ENCODE assay signal across 9 mouse cellular contexts in genomic region chr9:95750037-95750511, GRCm38 (mm10). TPM values are rescaled to one million over a fixed set of nuclear protein-coding genes. Genes with fewer than 3 reads are reported as not detected.
DNase-seq lines count a peak whose midpoint lies in the region; ATAC-seq and TF ChIP-seq lines count a peak whose summit lies in the region.
"Had no signal": no experiment of that assay in that cellular context is flagged by ENCODE, and none has a peak within 500 bp of the region (broad histone marks: within the 10 kb centered on the region; RNA-seq: fewer than 3 reads in every experiment).

TSS of gene Trpc1 (minus strand) at chr9:95750375.

- H3K27me3 ChIP-seq in heart, embryonic 11.5 days (ENCODE audit: control insufficient read depth, insufficient read depth, low read length) = peaks cover 9% of the 10 kb centered on the region
- peaks cover 11% of the 10 kb centered on the region for H3K27me3 ChIP-seq in kidney, embryonic 16.5 days (ENCODE audit: insufficient read depth, low read length)
- H3K27me3 ChIP-seq in liver, embryonic 11.5 days (replicated peaks; ENCODE audit: control insufficient read depth, insufficient read depth, low read length) = peaks cover 16% of the 10 kb centered on the region
- H3K27me3 ChIP-seq in stomach, embryonic 15.5 days (replicated peaks) = peaks cover 6% of the 10 kb centered on the region; the same call in 1 of the 2 replicates

- peak within 1 kb of the TSS; percentile 92 for H3K4me3 ChIP-seq in heart, embryonic 11.5 days (ENCODE audit: low read depth, low read length)
- H3K4me3 ChIP-seq in kidney, embryonic 16.5 days (ENCODE audit: low read length) = peak within 1 kb of the TSS; percentile 85
- peak within 1 kb of the TSS; percentile 81 for H3K4me3 ChIP-seq in liver, embryonic 11.5 days (ENCODE audit: low read depth, low read length)
- H3K4me3 ChIP-seq in stomach, embryonic 15.5 days (replicated peaks) = peak within 1 kb of the TSS; percentile 79

- peak; percentile 92 for ATAC-seq in erythroblast, adult 5-6 weeks (replicated peaks; ENCODE audit: low FRiP score, poor library complexity, severe bottlenecking)
- ATAC-seq in heart, embryonic 11.5 days (replicated peaks; ENCODE audit: insufficient number of reproducible peaks, low FRiP score, low TSS enrichment) = peak; percentile 97
- ATAC-seq in kidney, embryonic 16.5 days (ENCODE audit: low FRiP score, low TSS enrichment) = peak; percentile 98
- ATAC-seq in liver, embryonic 11.5 days (replicated peaks; ENCODE audit: low FRiP score) = peak; percentile 98
- ATAC-seq in stomach, embryonic 15.5 days (ENCODE audit: insufficient read depth, low FRiP score, low read depth) = peak; percentile 97

- peak within 1 kb of the TSS; percentile 82 for H3K9ac ChIP-seq in heart, embryonic 11.5 days (ENCODE audit: low read depth, low read length)
- peak within 1 kb of the TSS; percentile 86 for H3K9ac ChIP-seq in kidney, embryonic 16.5 days (replicated peaks; ENCODE audit: low read length)
- H3K9ac ChIP-seq in liver, embryonic 11.5 days (ENCODE audit: low read depth, low read length) = peak within 1 kb of the TSS; percentile 71
- H3K9ac ChIP-seq in stomach, embryonic 15.5 days = peak within 1 kb of the TSS; percentile 74

- peaks cover 4% of the 10 kb centered on the region; the same call in 1 of the 2 replicates for H3K4me1 ChIP-seq in heart, embryonic 11.5 days (ENCODE audit: control insufficient read depth, insufficient read depth, low read length)
- H3K4me1 ChIP-seq in kidney, embryonic 16.5 days (ENCODE audit: insufficient read depth, low read length) = peaks cover 11% of the 10 kb centered on the region
- peaks cover 4% of the 10 kb centered on the region; the same call in 1 of the 2 replicates for H3K4me1 ChIP-seq in liver, embryonic 11.5 days (replicated peaks; ENCODE audit: control insufficient read depth, insufficient read depth, low read length)
- H3K4me1 ChIP-seq in stomach, embryonic 15.5 days = peaks cover 7% of the 10 kb centered on the region; the same call in 1 of the 2 replicates

- H3K4me2 ChIP-seq in heart, embryonic 11.5 days = peak within 1 kb of the TSS; percentile 91
- H3K4me2 ChIP-seq in kidney, embryonic 16.5 days (replicated peaks; ENCODE audit: low read depth, low read length) = peak within 1 kb of the TSS; percentile 97
- peak within 1 kb of the TSS; percentile 84 for H3K4me2 ChIP-seq in liver, embryonic 11.5 days
- H3K4me2 ChIP-seq in stomach, embryonic 15.5 days = peak within 1 kb of the TSS; percentile 97

- peak; percentile 72 for TF ChIP-seq POLR2A in brain, embryonic 14.5 days (IDR thresholded peaks at IDR 0.05; ENCODE audit: borderline replicate concordance, extremely low read depth, insufficient read depth, insufficient read length, poor library complexity, severe bottlenecking)

- H3K9me3 ChIP-seq in heart, embryonic 11.5 days (replicated peaks; ENCODE audit: control insufficient read depth, low read length) = no peaks in the 10 kb centered on the region
- H3K9me3 ChIP-seq in kidney, embryonic 16.5 days (ENCODE audit: low read length) = no peaks in the 10 kb centered on the region
- H3K9me3 ChIP-seq in liver, embryonic 11.5 days (ENCODE audit: control insufficient read depth, low read length) = no peaks in the 10 kb centered on the region
- H3K9me3 ChIP-seq in stomach, embryonic 15.5 days = no peaks in the 10 kb centered on the region

- no peaks in the 10 kb centered on the region for H3K36me3 ChIP-seq in heart, embryonic 11.5 days (ENCODE audit: control insufficient read depth, insufficient read depth, low read length)
- no peaks in the 10 kb centered on the region for H3K36me3 ChIP-seq in kidney, embryonic 16.5 days (ENCODE audit: insufficient read depth, low read length)
- H3K36me3 ChIP-seq in liver, embryonic 11.5 days (ENCODE audit: control insufficient read depth, insufficient read depth, low read length) = no peaks in the 10 kb centered on the region
- no peaks in the 10 kb centered on the region for H3K36me3 ChIP-seq in stomach, embryonic 15.5 days
- H3K36me3 ChIP-seq: G1E had no signal

- peak; percentile 93 for DNase-seq in A20 (ENCODE audit: low read depth, low spot score)
- DNase-seq in brain, embryonic 14.5 days (ENCODE audit: low read depth) = peak; percentile 95
- DNase-seq in liver, embryonic 11.5 days (ENCODE audit: low spot score) = peak; percentile 78
- DNase-seq in natural killer cell, adult 2 months (ENCODE audit: low spot score in 2 of 2) = peak; percentile 66 to 71

- H3K27ac ChIP-seq in heart, embryonic 11.5 days (ENCODE audit: low read depth, low read length) = no peak within 1 kb of the TSS
- H3K27ac ChIP-seq in kidney, embryonic 16.5 days (ENCODE audit: low read length) = 0 out of 2 replicates have a peak within 1 kb of the TSS, but pooled peaks have one; percentile 10
- no peak within 1 kb of the TSS for H3K27ac ChIP-seq in liver, embryonic 11.5 days (ENCODE audit: low read depth, low read length)
- H3K27ac ChIP-seq in stomach, embryonic 15.5 days = no peak within 1 kb of the TSS

- 1% methylated on average over 38 of the region's 56 CpGs for WGBS in heart, embryonic 11.5 days (ENCODE audit: insufficient replicate concordance)
- under 1% methylated on average over 50 of the region's 56 CpGs for WGBS in kidney, embryonic 16.5 days
- under 1% methylated on average over 46 of the region's 56 CpGs for WGBS in liver, embryonic 11.5 days
- under 1% methylated on average over 52 of the region's 56 CpGs for whole genome bisulfite sequencing in stomach, embryonic 15.5 days

- TF ChIP-seq CTCF in brain, embryonic 14.5 days (IDR thresholded peaks at IDR 0.05; ENCODE audit: borderline replicate concordance, extremely low read depth, insufficient read depth, insufficient read length) = no peak

RNA-seq across cellular contexts. Expression of gene Trpc1, which starts in this region (rescaled TPM):
- 6.6 and 9.7 TPM in 2 replicates for polyA plus RNA-seq in brain, embryonic 14.5 days (2012; rRNA removed)
- total RNA-seq in erythroblast, adult 5-6 weeks (2015; ENCODE audit: low replicate concordance) = not detected in 2 replicates
- 0.43 TPM in 1 of 2 replicates, not detected in the other for total RNA-seq in erythroblast, adult 5-6 weeks (2017; ENCODE audit: low replicate concordance)
- polyA plus RNA-seq in heart, embryonic 11.5 days (2014; fragmentation: Nextera tagmentation; extraction: Ambion mirVana) = 2.1 and 2.2 TPM in 2 replicates
- polyA plus RNA-seq in kidney, embryonic 16.5 days (2015; fragmentation: Nextera tagmentation; extraction: Ambion mirVana) = 3.3 and 4.3 TPM in 2 replicates
- polyA plus RNA-seq in liver, embryonic 11.5 days (2014; fragmentation: Nextera tagmentation; extraction: Ambion mirVana) = 1.0 and 1.3 TPM in 2 replicates
- polyA plus RNA-seq in stomach, embryonic 15.5 days (2015; fragmentation: Nextera tagmentation; extraction: Ambion mirVana) = 2.5 and 2.7 TPM in 2 replicates
- polyA plus RNA-seq: G1E had no signal

Comparison
In these comparisons a context has a peak if more than half of its experiments do, and no peak if none do; other contexts are left out.
1. Peak in ATAC-seq in erythroblast, adult 5-6 weeks; RNA of the gene not detected or under 1 TPM.